Mouse (Mus musculus) heart, embryonic 12.5 days (tissue): ENCODE results near the gene Mast1. TPM values are rescaled to one million over a fixed set of nuclear protein-coding genes. Genes with fewer than 3 reads are reported as not detected.

Source experiments
- ATAC-seq: fragments of 200-750 bp; cut with Nextera tagmentation; 2 replicates; pipeline ENCODE4 v1.8.0; 2017; ENCODE audit warnings: moderate TSS enrichment, moderate library complexity; ENCODE audit not compliant: insufficient number of reproducible peaks, low FRiP score
- H3K27ac ChIP-seq: fragments of 300-500 bp; sonication (generic); 2 replicates; pipeline ENCODE4 v1.5.1; 2016; ENCODE audit warnings: mild to moderate bottlenecking, moderate library complexity; ENCODE audit not compliant: poor library complexity, severe bottlenecking
- H3K27me3 ChIP-seq: fragments of 300-500 bp; sonication (generic); replicated peaks from 2 replicates; pipeline ENCODE4 v1.6.1; 2016; ENCODE audit warnings: mild to moderate bottlenecking, moderate library complexity
- H3K36me3 ChIP-seq: fragments of 300-500 bp; sonication (generic); 2 replicates; pipeline ENCODE4 v1.6.1; 2016; ENCODE audit warnings: mild to moderate bottlenecking, moderate library complexity
- H3K4me1 ChIP-seq: fragments of 300-500 bp; sonication (generic); replicated peaks from 2 replicates; pipeline ENCODE4 v1.6.1; 2016; ENCODE audit warnings: mild to moderate bottlenecking
- H3K4me2 ChIP-seq: fragments of 300-500 bp; sonication (generic); 2 replicates; pipeline ENCODE4 v1.6.1; 2016; ENCODE audit warnings: mild to moderate bottlenecking, moderate library complexity
- H3K4me3 ChIP-seq: fragments of 300-500 bp; sonication (generic); 2 replicates; pipeline ENCODE4 v1.5.1; 2016; ENCODE audit warnings: mild to moderate bottlenecking
- H3K9ac ChIP-seq: fragments of 300-500 bp; sonication (generic); 2 replicates; pipeline ENCODE4 v1.6.1; 2016; ENCODE audit warnings: mild to moderate bottlenecking, moderate library complexity
- H3K9me3 ChIP-seq: fragments of 300-500 bp; sonication (generic); replicated peaks from 2 replicates; pipeline ENCODE4 v1.6.1; 2016; ENCODE audit warnings: mild to moderate bottlenecking, moderate library complexity
- WGBS: fragments of 180-500 bp; shearing (Covaris S2); methylation state at CpG from one replicate; pipeline ENCODE4 v1.1.7; 2016; 5-methylcytosine and 5-hydroxymethylcytosine counted together
- polyA plus RNA-seq: library from polyadenylated mRNA; unstranded; fragments of >200 nt; fragmentation: Nextera tagmentation; extraction: Ambion mirVana; gene quantifications from 2 replicates; pipeline ENCODE4 v1.2.1, GENCODE M21; 2016

The Mast1 gene
- polyA plus RNA-seq, result 0.13 and 0.24 TPM in 2 replicates

DNA sequence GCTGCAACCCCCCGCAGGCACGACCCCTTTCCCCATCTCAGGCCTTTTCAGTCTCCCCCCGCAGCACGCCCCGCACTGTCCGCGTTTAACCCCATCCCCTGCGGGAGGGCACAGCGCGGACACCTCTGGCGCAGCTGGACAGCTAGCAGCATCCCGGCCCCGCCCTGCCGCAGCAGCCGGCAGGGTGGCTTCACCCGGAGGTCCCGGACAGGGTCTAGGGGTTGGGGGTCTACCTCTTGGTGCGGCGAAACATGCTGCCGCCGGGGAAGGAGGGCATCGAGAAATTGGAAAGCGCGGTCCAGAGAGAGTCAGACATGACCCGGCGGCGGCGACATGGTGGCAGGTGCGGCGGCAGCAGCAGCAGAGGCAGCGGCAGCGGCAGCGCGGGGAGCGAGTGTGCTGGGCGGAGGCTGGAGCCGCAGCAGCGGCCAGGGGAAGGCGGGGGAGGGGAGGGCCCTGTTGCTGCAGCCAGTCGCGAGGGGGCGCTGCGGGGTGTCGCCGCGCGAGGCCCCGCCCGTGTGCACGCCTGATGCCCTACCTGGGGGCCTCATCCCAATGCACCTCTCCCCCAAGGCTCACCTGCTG, at the start of gene Mast1:
Gene Mast1 (minus strand): TSS at position 398 of the 585 bp plus-strand sequence.
- H3K27ac ChIP-seq, result no peak within 1 kb of the TSS
- peak; percentile 58 for ATAC-seq
- peak within 1 kb of the TSS; percentile 74 for H3K4me2 ChIP-seq
- under 1% methylated on average over 48 of the region's 50 CpGs for WGBS
- peak within 1 kb of the TSS; percentile 69 for H3K9ac ChIP-seq
- H3K27me3 ChIP-seq, result peaks cover 86% of the 10 kb centered on the region
- H3K36me3 ChIP-seq, result no peaks in the 10 kb centered on the region
- peak within 1 kb of the TSS; percentile 46 for H3K4me3 ChIP-seq
- no peaks in the 10 kb centered on the region for H3K9me3 ChIP-seq
- peaks cover 12% of the 10 kb centered on the region for H3K4me1 ChIP-seq

DNA sequence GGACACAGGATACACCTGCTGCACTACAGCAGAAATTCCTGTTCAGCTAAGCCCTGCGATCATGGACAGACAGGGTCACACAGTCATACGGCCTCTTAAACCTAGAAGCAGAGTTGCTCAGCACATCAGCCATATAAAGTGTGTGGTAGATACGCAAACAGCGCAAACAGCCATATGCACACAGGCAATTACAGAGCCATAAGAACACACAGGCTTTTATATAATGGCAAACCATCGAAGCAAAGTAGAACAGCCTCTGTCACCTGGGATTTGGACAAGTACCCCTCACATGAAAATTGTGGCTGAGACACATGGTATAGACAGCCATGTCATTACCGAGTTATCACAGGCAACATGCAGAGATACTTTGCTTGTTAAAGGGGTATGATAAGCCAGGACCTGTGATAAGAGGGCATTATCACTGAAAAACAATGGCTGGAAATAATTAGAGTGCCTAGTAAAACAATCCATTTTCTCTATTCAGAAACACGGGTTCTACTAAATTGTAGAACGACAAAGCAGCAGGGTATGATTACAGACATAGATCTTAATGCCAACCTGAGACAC, 49.3 kb upstream of the Mast1 start:
- ATAC-seq, result no peak
- Histone ChIP-seq H3K9ac (peak overlapping the region; percentile 70; the same call in 1 of the 2 replicates), H3K4me2 (peak overlapping the region; percentile 98), H3K4me3 (peak overlapping the region; percentile 59), H3K4me1 (peaks cover 45% of the 10 kb centered on the region), H3K27me3 (peaks cover 9% of the 10 kb centered on the region), H3K9me3 (no peaks in the 10 kb centered on the region; the same call in 1 of the 2 replicates), H3K27ac (0 out of 2 replicates have a peak overlapping the region, but pooled peaks have one; percentile 4), H3K36me3 (no peaks in the 10 kb centered on the region)
- 35% methylated on average over 8 of the region's 8 CpGs for WGBS

DNA sequence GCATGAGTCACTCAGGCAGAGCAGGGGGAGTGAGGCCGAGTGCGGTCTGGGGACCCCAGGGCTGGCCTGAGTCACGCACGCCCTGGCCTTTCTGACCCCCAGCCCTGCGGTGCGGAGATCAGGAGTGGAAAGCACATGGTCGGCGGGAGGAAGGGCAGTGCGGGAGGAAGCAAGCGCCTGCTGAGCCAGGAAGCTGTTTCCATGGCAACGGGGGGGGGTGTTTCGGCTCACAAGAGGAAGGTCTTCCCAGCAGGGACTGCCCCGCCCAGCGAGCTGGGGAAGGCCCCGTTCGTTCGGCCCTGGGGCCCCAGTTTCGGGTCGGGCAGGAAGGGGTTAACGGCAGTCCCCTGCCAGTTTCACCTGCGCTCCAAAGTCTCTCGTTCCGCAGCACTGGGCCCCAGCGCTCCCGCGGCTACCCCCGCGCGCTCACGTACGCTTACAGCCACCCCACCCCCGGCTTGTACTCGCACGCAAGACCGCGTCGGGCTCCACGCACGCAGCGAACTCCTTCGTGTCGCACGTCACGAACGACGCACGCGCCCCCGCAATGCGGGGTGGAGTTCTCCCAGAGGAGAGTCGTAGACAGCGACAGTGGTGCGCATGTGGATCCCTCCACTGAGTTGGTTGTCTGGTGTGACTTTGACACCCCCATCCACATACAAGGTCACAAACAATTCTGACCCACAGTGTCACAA, 48.7 kb upstream of the Mast1 start:
- peak overlapping the region; percentile 59 for H3K4me3 ChIP-seq
- H3K4me1 ChIP-seq, result peaks cover 47% of the 10 kb centered on the region
- peak overlapping the region; percentile 70 for H3K9ac ChIP-seq
- no peaks in the 10 kb centered on the region for H3K36me3 ChIP-seq
- under 1% methylated on average over 53 of the region's 53 CpGs for WGBS
- peak overlapping the region; percentile 39; the same call in 1 of the 2 replicates for H3K27ac ChIP-seq
- peaks cover 9% of the 10 kb centered on the region for H3K27me3 ChIP-seq
- H3K9me3 ChIP-seq, result no peaks in the 10 kb centered on the region; the same call in 1 of the 2 replicates
- peak; percentile 57 for ATAC-seq
- peak overlapping the region; percentile 98 for H3K4me2 ChIP-seq

GRCm38 (mm10) chr8:84985049-84985683, 48.0 kb upstream of the Mast1 start:
- Histone ChIP-seq H3K4me1 (peaks cover 51% of the 10 kb centered on the region), H3K36me3 (no peaks in the 10 kb centered on the region), H3K4me3 (peak overlapping the region; percentile 59), H3K9ac (peak overlapping the region; percentile 70), H3K9me3 (no peaks in the 10 kb centered on the region; the same call in 1 of the 2 replicates), H3K4me2 (peak overlapping the region; percentile 98), H3K27ac (peak overlapping the region; percentile 39; the same call in 1 of the 2 replicates), H3K27me3 (peaks cover 9% of the 10 kb centered on the region)
- ATAC-seq, result no peak
- WGBS, result 2% methylated on average over 23 of the region's 23 CpGs

DNA sequence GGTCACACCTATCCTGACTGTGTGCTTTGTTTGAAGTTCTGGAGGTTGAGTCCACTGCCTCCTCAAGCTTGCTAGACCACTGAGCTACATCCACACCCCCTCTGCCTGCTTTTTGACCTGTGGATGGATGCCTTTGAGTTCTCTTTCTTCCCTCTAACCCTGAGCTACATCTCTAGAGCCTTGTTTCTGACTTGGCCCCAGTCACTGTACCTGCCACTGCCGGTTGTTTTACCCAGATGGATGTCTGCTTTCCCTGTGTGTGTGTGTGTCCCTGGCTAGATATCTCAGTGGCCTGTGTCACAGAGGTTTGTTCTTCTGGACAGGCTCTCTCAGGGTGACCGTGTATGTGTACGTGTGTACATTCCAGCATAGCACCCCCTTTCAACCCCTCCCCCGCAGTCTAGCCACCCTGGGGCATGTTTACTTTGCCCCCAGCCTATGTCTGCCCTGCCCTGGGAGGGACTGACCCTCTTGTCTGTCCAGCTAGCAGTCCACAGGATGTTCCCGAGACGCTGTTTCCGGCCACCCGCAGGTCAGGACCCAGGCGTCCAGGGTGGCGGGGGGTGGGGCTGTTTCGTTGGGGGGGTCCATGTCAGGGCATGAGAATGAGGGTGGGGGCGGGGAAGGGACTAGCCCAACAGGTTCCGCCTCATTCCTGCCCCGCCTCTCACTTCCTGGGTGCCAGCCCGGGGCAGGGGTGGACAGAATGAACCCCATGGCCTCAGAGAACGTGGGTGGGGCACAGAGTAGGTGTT, 47.3 kb upstream of the Mast1 start:
- H3K4me1 ChIP-seq, result peaks cover 57% of the 10 kb centered on the region
- WGBS, result 8% methylated on average over 16 of the region's 16 CpGs
- H3K36me3 ChIP-seq, result no peaks in the 10 kb centered on the region
- peak overlapping the region; percentile 98 for H3K4me2 ChIP-seq
- peak overlapping the region; percentile 37 for H3K27ac ChIP-seq
- no peaks in the 10 kb centered on the region; the same call in 1 of the 2 replicates for H3K9me3 ChIP-seq
- ATAC-seq, result no peak
- peak overlapping the region; percentile 59; the same call in 1 of the 2 replicates for H3K4me3 ChIP-seq
- H3K9ac ChIP-seq, result peak overlapping the region; percentile 70; the same call in 1 of the 2 replicates
- peaks cover 9% of the 10 kb centered on the region for H3K27me3 ChIP-seq

DNA sequence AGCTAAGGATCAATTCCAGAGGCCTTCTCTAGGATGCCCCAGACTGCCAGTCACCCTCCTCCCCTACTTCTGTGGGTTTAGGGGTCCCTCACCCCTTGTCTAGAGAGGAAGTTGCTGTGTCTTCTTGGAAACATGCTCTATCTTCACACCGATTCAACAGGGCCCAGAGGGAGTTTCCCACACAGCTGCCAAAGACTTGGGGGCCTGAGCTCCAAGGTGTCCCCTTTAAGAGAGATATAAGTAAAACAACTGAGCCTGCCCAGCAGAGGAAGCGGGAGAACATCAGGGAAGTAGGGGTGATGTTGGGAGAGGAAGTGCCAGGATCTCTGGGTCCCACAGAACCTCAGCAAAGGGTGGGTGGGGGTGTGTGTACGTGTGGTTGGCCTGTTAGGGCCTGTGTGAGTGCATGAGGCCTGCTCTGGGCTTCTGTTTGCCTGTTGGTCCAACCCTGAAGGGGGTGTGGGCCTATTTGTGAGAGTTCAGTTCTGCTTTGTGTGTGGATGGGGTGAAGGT, 45.4 kb upstream of the Mast1 start:
- Histone ChIP-seq H3K36me3 (no peaks in the 10 kb centered on the region), H3K27ac (no peak overlapping the region), H3K27me3 (0 out of 2 replicates have a peak, but pooled peaks cover under 1% of the 10 kb centered on the region), H3K4me2 (no peak overlapping the region), H3K4me1 (peaks cover 62% of the 10 kb centered on the region), H3K4me3 (no peak overlapping the region), H3K9me3 (no peaks in the 10 kb centered on the region), H3K9ac (no peak overlapping the region)
- WGBS, result 50% methylated on average over 3 of the region's 3 CpGs
- no peak for ATAC-seq

GRCm38 (mm10) chr8:84981644-84982498, 44.7 kb upstream of the Mast1 start:
- H3K9me3 ChIP-seq, result no peaks in the 10 kb centered on the region
- WGBS, result 74% methylated on average over 15 of the region's 15 CpGs
- no peak overlapping the region for H3K9ac ChIP-seq
- no peaks in the 10 kb centered on the region for H3K27me3 ChIP-seq
- H3K4me3 ChIP-seq, result no peak overlapping the region
- ATAC-seq, result no peak
- no peak overlapping the region for H3K4me2 ChIP-seq
- no peak overlapping the region for H3K27ac ChIP-seq
- peaks cover 68% of the 10 kb centered on the region for H3K4me1 ChIP-seq
- H3K36me3 ChIP-seq, result no peaks in the 10 kb centered on the region

DNA sequence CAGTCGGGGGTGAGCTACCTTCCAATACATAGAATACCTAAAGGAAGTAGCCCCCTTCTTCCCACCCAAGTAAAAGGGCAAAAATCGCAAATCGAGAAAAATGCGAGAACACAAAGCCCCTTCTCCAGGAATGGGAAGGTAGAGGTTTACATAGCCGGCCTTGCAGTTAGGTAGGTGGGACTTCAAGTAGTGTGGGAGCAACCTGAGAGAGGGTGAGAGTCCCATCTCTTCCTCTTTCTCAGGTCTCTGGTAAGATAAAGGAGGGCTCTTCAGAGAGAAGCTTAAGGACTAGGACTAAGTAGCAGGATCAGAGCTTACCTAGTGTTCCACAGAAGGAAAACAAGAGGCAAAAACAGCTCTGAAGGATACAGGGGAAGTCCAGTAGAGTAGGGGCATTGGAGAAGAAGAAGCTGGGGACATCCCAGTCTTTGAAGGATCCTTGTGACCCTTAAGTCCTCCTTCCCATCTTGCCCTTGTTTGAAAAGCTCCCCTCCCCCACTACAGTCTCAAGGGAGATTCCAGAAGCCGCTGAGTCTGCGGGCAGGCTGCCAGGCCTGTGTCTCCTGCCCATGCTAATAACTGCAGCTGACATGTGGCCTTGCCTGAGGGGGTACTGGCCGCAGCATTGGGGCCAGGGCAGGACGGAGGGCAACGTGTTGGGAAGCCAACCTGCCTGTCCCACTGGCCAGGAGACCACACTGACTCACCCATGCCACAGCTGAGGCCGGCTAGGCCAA, 43.6 kb upstream of the Mast1 start:
- peak overlapping the region; percentile 95 for H3K4me2 ChIP-seq
- H3K36me3 ChIP-seq, result no peaks in the 10 kb centered on the region
- H3K27ac ChIP-seq, result peak overlapping the region; percentile 64
- no peak for ATAC-seq
- WGBS, result 26% methylated on average over 11 of the region's 11 CpGs
- peaks cover 68% of the 10 kb centered on the region for H3K4me1 ChIP-seq
- no peaks in the 10 kb centered on the region for H3K9me3 ChIP-seq
- H3K4me3 ChIP-seq, result no peak overlapping the region; the same call in 1 of the 2 replicates
- H3K27me3 ChIP-seq, result no peaks in the 10 kb centered on the region
- 0 out of 2 replicates have a peak overlapping the region, but pooled peaks have one; percentile 50 for H3K9ac ChIP-seq
